Mouse (Mus musculus): ENCODE results near the gene Tab3.

DNA sequence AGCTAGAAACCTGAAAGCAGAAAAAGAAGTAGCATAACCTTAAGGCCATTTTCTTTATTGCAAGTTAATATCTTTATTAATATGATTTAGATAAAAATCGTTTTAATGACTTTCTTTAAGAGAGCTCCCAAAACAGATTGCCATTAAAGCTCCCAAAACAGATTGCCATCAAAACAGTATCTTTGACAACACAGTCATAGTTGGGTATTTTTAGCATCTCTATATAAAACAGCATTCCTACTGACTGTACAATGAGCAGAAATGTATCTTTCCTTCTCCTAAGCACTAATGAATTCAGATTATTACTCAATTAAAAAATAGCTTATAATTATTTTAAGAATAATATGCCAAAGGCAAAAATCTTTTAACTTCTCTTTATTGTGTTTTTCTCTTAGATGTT, 108.3 kb downstream of the Tab3 start:
- no peak for TF ChIP-seq ZNF384 (IDR thresholded peaks at IDR 0.05; ENCODE audit: low read depth, low read length)
- TF ChIP-seq MAFK (IDR thresholded peaks at IDR 0.05; ENCODE audit: insufficient read depth, low read depth, low read length): no peak
- no peak for TF ChIP-seq CHD2 (IDR thresholded peaks at IDR 0.05; ENCODE audit: low read depth, low read length)

Data from ES-E14 (cell line).